Mouse (Mus musculus): ENCODE results near the gene Paox.

DNA sequence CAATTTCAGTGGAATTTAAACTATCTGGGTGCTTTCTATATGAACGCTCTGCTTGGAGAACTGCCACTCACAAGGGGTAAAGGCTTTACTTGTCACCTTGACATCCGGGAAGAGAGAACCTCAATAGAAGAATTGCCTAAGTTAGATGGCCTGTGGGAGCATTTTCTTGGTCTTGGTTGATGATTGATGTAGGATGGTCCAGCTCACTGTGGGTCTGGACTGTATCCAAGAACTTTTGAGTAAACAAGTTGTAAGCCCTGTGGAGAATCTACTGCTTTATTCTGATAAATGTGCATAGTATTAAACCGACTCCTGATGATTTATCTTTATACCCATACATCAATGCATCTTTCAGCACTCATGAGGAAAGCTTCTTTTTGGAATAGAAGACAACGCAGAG is 53.8 kb downstream of the Paox start:
- TF ChIP-seq MAX (IDR thresholded peaks at IDR 0.05; ENCODE audit: low read depth) (no peak), POLR2A (IDR thresholded peaks at IDR 0.05; ENCODE audit: insufficient read length, low read depth) (no peak), MYOG (IDR thresholded peaks at IDR 0.05; ENCODE audit: control insufficient read depth in 1 of 3, insufficient read depth in 1 of 3, insufficient read length in 2 of 3, low read depth in 2 of 3) (no peak), CEBPB (IDR thresholded peaks at IDR 0.05; ENCODE audit: insufficient read depth, poor library complexity, severe bottlenecking) (no peak), TCF12 (IDR thresholded peaks at IDR 0.05; ENCODE audit: insufficient read depth, poor library complexity, severe bottlenecking) (no peak), USF1 (IDR thresholded peaks at IDR 0.05; ENCODE audit: low read depth) (no peak)
